Mouse (Mus musculus): Measurements from ENCODE around the gene Sfi1.
"Not testable (repeated sequence)": the region's sequence is repeated elsewhere in the genome, so short reads cannot be mapped to it uniquely, and the experiment has no call there.

GRCm38 (mm10) chr11:3140967-3141535 lies 52.2 kb downstream of the Sfi1 start:
- TF ChIP-seq CTCF (IDR thresholded peaks at IDR 0.05 in 2 of 3, conservative IDR thresholded peaks at IDR 0.05 in 1 of 3; ENCODE audit: control insufficient read depth in 1 of 3, insufficient read depth in 1 of 3, low read depth in 2 of 3, low read length in 3 of 3, poor library complexity in 1 of 3, severe bottlenecking in 1 of 3); POLR2A (IDR thresholded peaks at IDR 0.05; ENCODE audit: control insufficient read depth in 1 of 2, insufficient read depth in 1 of 2, low read depth in 1 of 2, low read length in 2 of 2, poor library complexity in 1 of 2); UBTF (IDR thresholded peaks at IDR 0.05; ENCODE audit: borderline replicate concordance, insufficient read depth, low read depth, low read length); GATA1 (IDR thresholded peaks at IDR 0.05; ENCODE audit: low read depth, low read length); POLR2AphosphoS5 (IDR thresholded peaks at IDR 0.05; ENCODE audit: borderline replicate concordance, low read depth, low read length): not testable (repeated sequence)
